ENCODE assay signal across 8 mouse cellular contexts in genomic region chr2:29621163-29621562, GRCm38 (mm10). TPM values are rescaled to one million over a fixed set of nuclear protein-coding genes. Genes with fewer than 3 reads are reported as not detected.
A peak's percentile ranks its signal among the peaks of the same experiment; 100 is the strongest.
DNase-seq lines count a peak whose midpoint lies in the region; ATAC-seq lines count a peak whose summit lies in the region.

No protein-coding gene starts in this region.

- peaks cover 58% of the 10 kb centered on the region for H3K4me1 ChIP-seq in erythroblast, embryonic 14.5 days (ENCODE audit: control insufficient read depth)
- peaks cover 32% of the 10 kb centered on the region for H3K4me1 ChIP-seq in forebrain, embryonic 13.5 days
- H3K4me1 ChIP-seq in limb, embryonic 15.5 days = peaks cover 47% of the 10 kb centered on the region

- peak overlapping the region; percentile 83 for H3K4me3 ChIP-seq in erythroblast, embryonic 14.5 days (replicated peaks)
- peak overlapping the region; percentile 79 for H3K4me3 ChIP-seq in forebrain, embryonic 13.5 days
- H3K4me3 ChIP-seq in limb, embryonic 15.5 days = peak overlapping the region; percentile 67

- peak overlapping the region; percentile 82 for H3K4me2 ChIP-seq in forebrain, embryonic 13.5 days
- peak overlapping the region; percentile 54 for H3K4me2 ChIP-seq in limb, embryonic 15.5 days

- H3K36me3 ChIP-seq in erythroblast, embryonic 14.5 days (ENCODE audit: control insufficient read depth) = peaks cover 26% of the 10 kb centered on the region
- H3K36me3 ChIP-seq in forebrain, embryonic 13.5 days (ENCODE audit: poor library complexity, severe bottlenecking) = no peaks in the 10 kb centered on the region
- no peaks in the 10 kb centered on the region; the same call in 1 of the 2 replicates for H3K36me3 ChIP-seq in limb, embryonic 15.5 days

- no peak overlapping the region for H3K27ac ChIP-seq in forebrain, embryonic 13.5 days
- no peak overlapping the region for H3K27ac ChIP-seq in limb, embryonic 15.5 days

- no peaks in the 10 kb centered on the region for H3K27me3 ChIP-seq in erythroblast, embryonic 14.5 days (ENCODE audit: control insufficient read depth)
- no peaks in the 10 kb centered on the region for H3K27me3 ChIP-seq in forebrain, embryonic 13.5 days
- H3K27me3 ChIP-seq in limb, embryonic 15.5 days = no peaks in the 10 kb centered on the region

- peak overlapping the region; percentile 92 for H3K9ac ChIP-seq in forebrain, embryonic 13.5 days
- H3K9ac ChIP-seq in limb, embryonic 15.5 days = no peak overlapping the region

- WGBS in forebrain, embryonic 13.5 days = 79% methylated on average over 10 of the region's 10 CpGs
- WGBS in limb, embryonic 15.5 days = 67% methylated on average over 10 of the region's 10 CpGs

- no peaks in the 10 kb centered on the region for H3K9me3 ChIP-seq in erythroblast, embryonic 14.5 days (ENCODE audit: control insufficient read depth, low read length)
- no peaks in the 10 kb centered on the region for H3K9me3 ChIP-seq in forebrain, embryonic 13.5 days (replicated peaks)
- no peaks in the 10 kb centered on the region for H3K9me3 ChIP-seq in limb, embryonic 15.5 days

- DNase-seq in 3T3-L1 (ENCODE audit: low read depth, low spot score) = peak; percentile 78
- DNase-seq in yolk sac, embryonic 10.5 days (ENCODE audit: low spot score) = no peak
- DNase-seq in urinary bladder, postnatal 4 days (ENCODE audit: low spot score in 2 of 2) = no peak

- ATAC-seq in erythroblast, adult 5-6 weeks (replicated peaks; ENCODE audit: low FRiP score, poor library complexity, severe bottlenecking) = no peak
- no peak for ATAC-seq in forebrain, embryonic 13.5 days
- ATAC-seq in limb, embryonic 15.5 days (ENCODE audit: insufficient number of reproducible peaks, low FRiP score, low TSS enrichment, low read depth) = no peak
- ATAC-seq in granulocyte monocyte progenitor cell, adult 5-6 weeks (replicated peaks; ENCODE audit: poor library complexity, severe bottlenecking) = no peak

RNA-seq across cellular contexts. Expression of gene Rapgef1, which starts 1.6 kb away (rescaled TPM):
- 2.0 and 2.1 TPM in 2 replicates for polyA plus RNA-seq in erythroblast, embryonic 14.5 days (2012)
- 7.5 and 8.5 TPM in 2 replicates for total RNA-seq in erythroblast, adult 5-6 weeks (2015; ENCODE audit: low replicate concordance)
- total RNA-seq in erythroblast, adult 5-6 weeks (2017; ENCODE audit: low replicate concordance) = 7.3 and 13.0 TPM in 2 replicates
- polyA plus RNA-seq in forebrain, embryonic 13.5 days (2015; fragmentation: Nextera tagmentation; extraction: Ambion mirVana) = 17.8 and 19.2 TPM in 2 replicates
- 15.9 and 17.1 TPM in 2 replicates for polyA plus RNA-seq in limb, embryonic 15.5 days (2015; fragmentation: Nextera tagmentation; extraction: Ambion mirVana)
- total RNA-seq in granulocyte monocyte progenitor cell, adult 5-6 weeks (2014; fragmentation: Nextera tagmentation) = 29.6 and 31.9 TPM in 2 replicates
- 16.7 and 21.9 TPM in 2 replicates for total RNA-seq in granulocyte monocyte progenitor cell, adult 5-6 weeks (2017)
